Mouse (Mus musculus): ENCODE results near the gene Abtb2.

DNA sequence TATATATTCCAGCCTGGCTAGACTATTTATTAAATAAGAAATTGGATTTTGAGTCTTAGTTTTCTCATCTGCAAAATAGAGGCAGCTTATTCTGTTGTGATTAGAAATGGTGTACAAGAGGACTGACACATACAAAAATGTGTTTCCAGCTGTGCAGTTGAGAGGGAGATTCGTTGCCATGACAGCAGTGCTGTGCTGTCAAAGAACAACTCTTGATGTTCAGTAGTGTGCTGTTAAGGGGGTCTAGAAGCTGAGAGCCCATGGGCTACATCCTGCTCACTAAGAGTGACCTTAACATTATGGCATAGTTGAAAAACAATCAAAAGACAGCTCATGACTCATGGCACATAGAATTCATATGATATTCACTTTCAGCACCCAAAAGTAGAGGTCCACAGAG is 71.3 kb downstream of the Abtb2 start:
- no peak for TF ChIP-seq CTCF (IDR thresholded peaks at IDR 0.05; ENCODE audit: insufficient read depth, low read length)
- no peak for TF ChIP-seq POLR2A (IDR thresholded peaks at IDR 0.05; ENCODE audit: borderline replicate concordance, extremely low read depth, low read depth, low read length)
